Mouse (Mus musculus) MEL (cell line): ENCODE data around the gene Ninl. TPM values are rescaled to one million over a fixed set of nuclear protein-coding genes. Genes with fewer than 3 reads are reported as not detected.
A peak's percentile ranks its signal among the peaks of the same experiment; 100 is the strongest.

Experiments
- DNase-seq: peaks from one replicate; pipeline ENCODE4 v3.0.0; 2011; ENCODE audit warnings: low read depth, low spot score
- H3K27ac ChIP-seq: 2 replicates; pipeline ENCODE4 v1.5.1; 2012; ENCODE audit warnings: low read depth, mild to moderate bottlenecking, control low read depth, low read length, moderate library complexity; ENCODE audit not compliant: control insufficient read depth
- H3K27me3 ChIP-seq, 2 experiments: fragments of 150-350 bp in 1 of 2; sonication (generic) in 1 of 2; 2 replicates each; pipeline ENCODE4 v1.6.1; 2012; ENCODE audit warnings: low read length in 2 of 2, mild to moderate bottlenecking in 2 of 2, improper control_type of control experiment in 1 of 2, moderate library complexity in 1 of 2; ENCODE audit not compliant: insufficient read depth in 2 of 2, control insufficient read depth in 1 of 2
- H3K36me3 ChIP-seq, 2 experiments: 2 replicates each; pipeline ENCODE4 v1.6.1; 2012 to 2014; ENCODE audit warnings: low read length in 2 of 2, improper control_type of control experiment in 1 of 2, inconsistent platforms in 1 of 2, mild to moderate bottlenecking in 1 of 2; ENCODE audit not compliant: insufficient read depth in 2 of 2, control insufficient read depth in 1 of 2
- H3K4me1 ChIP-seq, 2 experiments: fragments of 150-350 bp in 1 of 2; sonication (generic) in 1 of 2; 2 replicates each; pipeline ENCODE4 v1.6.1; 2012; ENCODE audit warnings: low read length in 2 of 2, improper control_type of control experiment in 1 of 2, mild to moderate bottlenecking in 1 of 2; ENCODE audit not compliant: insufficient read depth in 2 of 2, control insufficient read depth in 1 of 2
- H3K4me3 ChIP-seq, 2 experiments: fragments of 150-350 bp in 1 of 2; sonication (generic) in 1 of 2; 2 replicates each; pipeline ENCODE4 v1.5.1; 2012; ENCODE audit warnings: low read depth in 2 of 2, low read length in 2 of 2, mild to moderate bottlenecking in 2 of 2, moderate library complexity in 2 of 2, control low read depth in 1 of 2, improper control_type of control experiment in 1 of 2; ENCODE audit not compliant: control insufficient read depth in 1 of 2, insufficient read depth in 1 of 2
- H3K79me2 ChIP-seq: 2 replicates; pipeline ENCODE4 v1.6.1; 2012; ENCODE audit warnings: mild to moderate bottlenecking, low read length, moderate library complexity; ENCODE audit not compliant: control insufficient read depth, poor library complexity, insufficient read depth
- H3K9ac ChIP-seq: 2 replicates; pipeline ENCODE4 v1.6.1; 2012; ENCODE audit warnings: low read depth, mild to moderate bottlenecking, control low read depth, low read length, moderate library complexity; ENCODE audit not compliant: control insufficient read depth, poor library complexity, severe bottlenecking
- H3K9me3 ChIP-seq: fragments of 150-350 bp; sonication (generic); replicated peaks from 2 replicates; pipeline ENCODE4 v1.6.1; 2012; ENCODE audit warnings: mild to moderate bottlenecking, low read length, improper control_type of control experiment, moderate library complexity; ENCODE audit not compliant: insufficient read depth
- CHD2 ChIP-seq: IDR thresholded peaks from 2 replicates; pipeline ENCODE4 v1.6.1; 2011; ENCODE audit warnings: low read length, improper control_type of control experiment
- EP300 ChIP-seq, 2 experiments: IDR thresholded peaks; 2 replicates each; pipeline ENCODE4 v1.6.1; 2011; ENCODE audit warnings: improper control_type of control experiment in 2 of 2, low read length in 2 of 2, low read depth in 1 of 2, mild to moderate bottlenecking in 1 of 2
- GABPA ChIP-seq: IDR thresholded peaks from 2 replicates; pipeline ENCODE4 v1.6.1; 2012; ENCODE audit warnings: low read depth, mild to moderate bottlenecking, inconsistent platforms, low read length, improper control_type of control experiment, moderate library complexity
- GATA1 ChIP-seq: IDR thresholded peaks from 2 replicates; pipeline ENCODE4 v1.6.1; 2011; ENCODE audit warnings: low read depth, low read length, improper control_type of control experiment
- HCFC1 ChIP-seq: IDR thresholded peaks from 2 replicates; pipeline ENCODE4 v1.6.1; 2012; ENCODE audit warnings: low read depth, mild to moderate bottlenecking, inconsistent platforms, low read length, improper control_type of control experiment, moderate library complexity
- JUND ChIP-seq: IDR thresholded peaks from 2 replicates; pipeline ENCODE4 v1.6.1; 2011; ENCODE audit warnings: low read depth, mild to moderate bottlenecking, improper control_type of control experiment, low read length
- KAT2A ChIP-seq: conservative IDR thresholded peaks from 2 replicates; pipeline ENCODE4 v1.6.1; 2012; ENCODE audit warnings: low read depth, low read length, improper control_type of control experiment, inconsistent platforms
- MAX ChIP-seq: IDR thresholded peaks from 2 replicates; pipeline ENCODE4 v1.6.1; 2011; ENCODE audit warnings: low read length, improper control_type of control experiment
- MEF2A ChIP-seq: IDR thresholded peaks from 2 replicates; pipeline ENCODE4 v1.6.1; 2014; ENCODE audit warnings: low read depth, mild to moderate bottlenecking, inconsistent platforms, low read length, improper control_type of control experiment; ENCODE audit not compliant: poor library complexity, insufficient replicate concordance, severe bottlenecking; ENCODE audit errors: extremely low read depth
- MXI1 ChIP-seq: IDR thresholded peaks from 2 replicates; pipeline ENCODE4 v1.6.1; 2011; ENCODE audit warnings: mild to moderate bottlenecking, low read depth, low read length, improper control_type of control experiment
- MYB ChIP-seq: IDR thresholded peaks from 2 replicates; pipeline ENCODE4 v1.6.1; 2011; ENCODE audit warnings: mild to moderate bottlenecking, low read depth, low read length, improper control_type of control experiment
- MYC ChIP-seq: IDR thresholded peaks from 2 replicates; pipeline ENCODE4 v1.6.1; 2011; ENCODE audit warnings: low read depth, mild to moderate bottlenecking, low read length, improper control_type of control experiment, moderate library complexity
- POLR2A ChIP-seq, 2 experiments: IDR thresholded peaks; 2 replicates each; pipeline ENCODE4 v1.6.1; 2011 to 2012; ENCODE audit warnings: low read length in 2 of 2, mild to moderate bottlenecking in 2 of 2, control low read depth in 1 of 2, improper control_type of control experiment in 1 of 2, low read depth in 1 of 2, moderate library complexity in 1 of 2; ENCODE audit not compliant: control insufficient read depth in 1 of 2, insufficient read depth in 1 of 2, poor library complexity in 1 of 2
- RCOR1 ChIP-seq: IDR thresholded peaks from 2 replicates; pipeline ENCODE4 v1.6.1; 2012; ENCODE audit warnings: low read depth, mild to moderate bottlenecking, inconsistent platforms, low read length, improper control_type of control experiment
- TCF12 ChIP-seq: IDR thresholded peaks from 2 replicates; pipeline ENCODE4 v1.6.1; 2014; ENCODE audit warnings: low read depth, mild to moderate bottlenecking, inconsistent platforms, low read length, improper control_type of control experiment, moderate library complexity
- UBTF ChIP-seq: IDR thresholded peaks from 2 replicates; pipeline ENCODE4 v1.6.1; 2012; ENCODE audit warnings: low read depth, mild to moderate bottlenecking, inconsistent platforms, low read length, improper control_type of control experiment, moderate library complexity, borderline replicate concordance; ENCODE audit not compliant: insufficient read depth
- USF1 ChIP-seq: IDR thresholded peaks from 2 replicates; pipeline ENCODE4 v1.6.1; 2014; ENCODE audit warnings: low read depth, mild to moderate bottlenecking, inconsistent platforms, low read length, improper control_type of control experiment, moderate library complexity
- ZC3H11A ChIP-seq: IDR thresholded peaks from 2 replicates; pipeline ENCODE4 v1.6.1; 2012; ENCODE audit warnings: low read depth, mild to moderate bottlenecking, inconsistent platforms, low read length, improper control_type of control experiment
- polyA plus RNA-seq, 2 experiments: library from polyadenylated mRNA; stranded (reverse) in 1 of 2; unstranded in 1 of 2; fragments of >175 nt in 1 of 2; fragments of >200 nt in 1 of 2; gene quantifications; 2 replicates each; pipeline versions ENCODE4 v1.2.1 to v1.2.4; 2012; ENCODE audit warnings: low replicate concordance in 2 of 2, low read depth in 1 of 2; ENCODE audit not compliant: insufficient read length in 2 of 2, insufficient read depth in 1 of 2, missing spikeins in 1 of 2
- total RNA-seq: library from RNA; depleted of rRNA; stranded (reverse); fragments of 300-350 nt; gene quantifications from 2 replicates; pipeline ENCODE4 v1.2.3, GENCODE M21; 2012

The Ninl gene
- total and polyA plus RNA-seq, 3 experiments, result 9.8 to 16.8 TPM; not detected in 1

DNA sequence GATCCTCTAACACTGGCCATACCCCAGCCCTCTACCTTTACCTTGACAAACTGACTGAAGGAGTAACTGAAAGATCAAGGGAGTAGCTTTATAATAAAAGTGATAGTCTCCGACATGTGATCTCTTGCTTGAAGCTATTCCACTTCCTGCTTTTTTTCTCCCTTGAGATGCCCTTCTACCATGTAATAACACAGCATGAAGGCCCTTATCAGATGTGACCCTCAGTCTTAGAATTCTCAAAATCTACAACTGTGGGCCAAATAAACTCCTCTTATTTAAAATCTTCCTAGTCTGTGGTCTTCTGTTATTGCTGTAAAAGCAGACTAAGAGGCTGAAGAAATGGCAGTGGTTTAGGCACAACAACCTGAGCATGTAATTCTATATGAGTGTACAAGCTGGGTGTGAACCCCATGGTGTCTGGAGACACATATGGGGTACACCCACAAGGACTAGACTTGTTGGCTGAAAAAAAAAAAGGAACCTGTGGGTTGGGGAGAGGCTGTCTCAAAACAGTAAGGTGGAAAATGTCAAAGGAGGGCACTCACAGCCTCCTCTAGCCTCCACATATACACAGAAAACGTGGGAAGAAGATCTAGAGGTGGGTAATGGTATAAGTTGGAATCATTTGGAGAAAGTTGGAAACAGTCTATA is 144.4 kb downstream of the Ninl start (continued):
- TF ChIP-seq MXI1 (peak; percentile 39; the same call in 1 of the 2 replicates), MYB (no peak), MYC (no peak)
- TF ChIP-seq, all 39 proteins: peak for 11

DNA sequence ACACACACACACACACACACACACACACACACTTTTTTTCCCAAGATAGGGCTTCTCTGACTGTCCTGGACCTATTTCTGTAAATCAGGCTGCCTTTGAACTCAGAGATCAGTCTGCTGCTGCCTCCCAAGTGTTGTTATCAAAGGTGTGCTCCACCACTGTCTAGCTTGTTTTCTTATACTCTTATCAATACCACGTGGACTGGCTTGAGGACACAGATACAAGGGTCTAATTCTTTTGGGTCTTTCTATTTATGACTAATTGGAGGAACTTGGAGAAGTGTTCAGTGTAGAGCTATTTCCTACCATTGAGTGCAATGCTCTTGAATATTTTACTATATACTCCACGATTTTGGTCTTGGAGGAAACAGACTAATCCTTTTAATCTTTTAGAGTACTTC is 151.8 kb downstream of the Ninl start:
- Histone ChIP-seq H3K4me3 (no peak overlapping the region), H3K27me3 (no peaks in the 10 kb centered on the region), H3K36me3 (peaks cover 0 to 5% of the 10 kb centered on the region in 2 experiments; a peak in 2 of 4 replicates)
- TF ChIP-seq JUND, result no peak
- TF ChIP-seq GATA1, result peak; percentile 39; the same call in 1 of the 2 replicates
- TF ChIP-seq CHD2, result no peak
- TF ChIP-seq UBTF, result no peak
- TF ChIP-seq RCOR1, result no peak
- no peak for TF ChIP-seq TCF12
- TF ChIP-seq HCFC1, result no peak
- TF ChIP-seq POLR2A (IDR thresholded peaks at IDR 0.05; ENCODE audit: control insufficient read depth in 1 of 2, insufficient read depth in 1 of 2, low read depth in 1 of 2, low read length in 2 of 2, poor library complexity in 1 of 2), result no peak
- peak; percentile 63 for TF ChIP-seq USF1
- TF ChIP-seq MXI1, result no peak
- peak; percentile 64 for TF ChIP-seq MAX
- TF ChIP-seq ZC3H11A, result no peak
- no peak; a peak in 1 of 4 replicates for TF ChIP-seq EP300 (IDR thresholded peaks at IDR 0.05; ENCODE audit: low read depth in 1 of 2, low read length in 2 of 2)
- TF ChIP-seq KAT2A, result no peak
- no peak for TF ChIP-seq GABPA
- peak; percentile 58; the same call in 1 of the 2 replicates for TF ChIP-seq MYC
- TF ChIP-seq MEF2A, result no peak
- TF ChIP-seq, all 39 proteins: peak for 4
- Histone ChIP-seq H3K27ac (no peak overlapping the region), H3K9me3 (no peaks in the 10 kb centered on the region), H3K79me2 (no peaks in the 10 kb centered on the region), H3K4me1 (peaks cover 0 to 4% of the 10 kb centered on the region in 2 experiments; a peak in 2 of 4 replicates), H3K9ac (no peak overlapping the region)
- DNase-seq, result peak; percentile 35
